Mouse (Mus musculus) forebrain, embryonic 13.5 days (tissue): ENCODE measurements around the gene Zfp984. TPM values are rescaled to one million over a fixed set of nuclear protein-coding genes. Genes with fewer than 3 reads are reported as not detected.
"Not testable (repeated sequence)": the region's sequence is repeated elsewhere in the genome, so short reads cannot be mapped to it uniquely, and the experiment has no call there.

Experiments
- ATAC-seq: fragments of 200-750 bp; cut with Nextera tagmentation; 2 replicates; pipeline ENCODE4 v1.8.0; 2017
- H3K27ac ChIP-seq: fragments of 300-500 bp; sonication (generic); 2 replicates; pipeline ENCODE4 v1.5.1; 2015; ENCODE audit warnings: inconsistent platforms, mild to moderate bottlenecking, moderate library complexity
- H3K27me3 ChIP-seq: fragments of 300-500 bp; sonication (generic); 2 replicates; pipeline ENCODE4 v1.6.1; 2015; ENCODE audit warnings: mild to moderate bottlenecking, inconsistent platforms
- H3K36me3 ChIP-seq: fragments of 300-500 bp; sonication (generic); 2 replicates; pipeline ENCODE4 v1.6.1; 2015; ENCODE audit warnings: mild to moderate bottlenecking, inconsistent platforms; ENCODE audit not compliant: poor library complexity, severe bottlenecking
- H3K4me1 ChIP-seq: fragments of 300-500 bp; sonication (generic); 2 replicates; pipeline ENCODE4 v1.6.1; 2015; ENCODE audit warnings: inconsistent platforms
- H3K4me2 ChIP-seq: fragments of 300-500 bp; sonication (generic); 2 replicates; pipeline ENCODE4 v1.6.1; 2015; ENCODE audit warnings: inconsistent platforms, mild to moderate bottlenecking, moderate library complexity
- H3K4me3 ChIP-seq: fragments of 300-500 bp; sonication (generic); 2 replicates; pipeline ENCODE4 v1.5.1; 2015; ENCODE audit warnings: mild to moderate bottlenecking, inconsistent platforms
- H3K9ac ChIP-seq: fragments of 300-500 bp; sonication (generic); 2 replicates; pipeline ENCODE4 v1.6.1; 2015; ENCODE audit warnings: mild to moderate bottlenecking, inconsistent platforms
- H3K9me3 ChIP-seq: fragments of 300-500 bp; sonication (generic); replicated peaks from 2 replicates; pipeline ENCODE4 v1.6.1; 2016; ENCODE audit warnings: inconsistent platforms
- WGBS: fragments of 180-500 bp; shearing (Covaris S2); methylation state at CpG from one replicate; pipeline ENCODE4 v1.1.7; 2015; 5-methylcytosine and 5-hydroxymethylcytosine counted together
- polyA plus RNA-seq: library from polyadenylated mRNA; unstranded; fragments of >200 nt; fragmentation: Nextera tagmentation; extraction: Ambion mirVana; gene quantifications from 2 replicates; pipeline ENCODE4 v1.2.1, GENCODE M21; 2015

Zfp984 gene
- polyA plus RNA-seq, 1 experiment from 2014 or later: 4.6 TPM

GRCm38 (mm10) chr4:147809966-147810304 is 347 bp upstream of the Zfp984 start:
- whole genome bisulfite sequencing: 46% methylated on average over 2 of the region's 2 CpGs
- not testable (repeated sequence) for H3K4me1 ChIP-seq, H3K9ac ChIP-seq, ATAC-seq, H3K27ac ChIP-seq, H3K27me3 ChIP-seq, H3K9me3 ChIP-seq, H3K36me3 ChIP-seq
- Histone ChIP-seq H3K4me2 (peak overlapping the region; percentile 72), H3K4me3 (peak overlapping the region; percentile 49)

- not testable (repeated sequence) for H3K9me3 ChIP-seq, H3K9ac ChIP-seq, H3K4me1 ChIP-seq, ATAC-seq, H3K27ac ChIP-seq, H3K27me3 ChIP-seq
- peak overlapping the region; percentile 72; the same call in 1 of the 2 replicates for H3K4me2 ChIP-seq
- 81% methylated on average over 4 of the region's 4 CpGs for WGBS
- 0 out of 2 replicates have a peak overlapping the region, but pooled peaks have one; percentile 49 for H3K4me3 ChIP-seq
- peaks cover 10% of the 10 kb centered on the region for H3K36me3 ChIP-seq
Observed at GRCm38 (mm10) chr4:147808483-147808882, 1.1 kb downstream of the Zfp984 start.

- H3K4me2 ChIP-seq, H3K27me3 ChIP-seq, H3K9ac ChIP-seq, H3K27ac ChIP-seq, H3K4me1 ChIP-seq, H3K4me3 ChIP-seq, ATAC-seq, H3K36me3 ChIP-seq: not testable (repeated sequence)
- peaks cover 25% of the 10 kb centered on the region for H3K9me3 ChIP-seq
- 93% methylated on average over 1 of the region's 1 CpGs for whole genome bisulfite sequencing
Observed at GRCm38 (mm10) chr4:147795308-147795707, 14.3 kb downstream of the Zfp984 start.

GRCm38 (mm10) chr4:147794026-147794665 is 15.4 kb downstream of the Zfp984 start:
- WGBS: 95% methylated on average over 3 of the region's 3 CpGs

GRCm38 (mm10) chr4:147793390-147793916 is 16.1 kb downstream of the Zfp984 start:
- WGBS: 61% methylated on average over 2 of the region's 2 CpGs
- not testable (repeated sequence) for H3K4me1 ChIP-seq, ATAC-seq

More at GRCm38 (mm10) chr4:147794026-147794665, 15.4 kb downstream of the Zfp984 start:
- not testable (repeated sequence) for H3K4me1 ChIP-seq, H3K9ac ChIP-seq, H3K27me3 ChIP-seq, H3K4me2 ChIP-seq, H3K4me3 ChIP-seq, H3K36me3 ChIP-seq, ATAC-seq, H3K27ac ChIP-seq
- H3K9me3 ChIP-seq: peaks cover 25% of the 10 kb centered on the region

GRCm38 (mm10) chr4:147791729-147792128 is 17.9 kb downstream of the Zfp984 start:
- not testable (repeated sequence) for H3K4me3 ChIP-seq, ATAC-seq, H3K36me3 ChIP-seq, H3K4me2 ChIP-seq, H3K4me1 ChIP-seq, H3K9ac ChIP-seq, H3K27ac ChIP-seq, H3K27me3 ChIP-seq
- H3K9me3 ChIP-seq: peaks cover 29% of the 10 kb centered on the region

More at GRCm38 (mm10) chr4:147793390-147793916, 16.1 kb downstream of the Zfp984 start:
- peaks cover 25% of the 10 kb centered on the region for H3K9me3 ChIP-seq
- not testable (repeated sequence) for H3K9ac ChIP-seq, H3K4me3 ChIP-seq, H3K27ac ChIP-seq, H3K36me3 ChIP-seq, H3K27me3 ChIP-seq, H3K4me2 ChIP-seq

- ATAC-seq, H3K9me3 ChIP-seq, H3K9ac ChIP-seq, H3K4me2 ChIP-seq, H3K36me3 ChIP-seq, H3K4me3 ChIP-seq, H3K27ac ChIP-seq, H3K4me1 ChIP-seq, H3K27me3 ChIP-seq: not testable (repeated sequence)
- WGBS: 94% methylated on average over 14 of the region's 15 CpGs
Observed at GRCm38 (mm10) chr4:147746255-147746654, 63.3 kb downstream of the Zfp984 start.

- not testable (repeated sequence) for H3K27ac ChIP-seq, H3K36me3 ChIP-seq, H3K4me1 ChIP-seq, H3K27me3 ChIP-seq, ATAC-seq, H3K9me3 ChIP-seq, H3K9ac ChIP-seq
- H3K4me2 ChIP-seq: peak overlapping the region; percentile 50
- WGBS: 31% methylated on average over 63 of the region's 63 CpGs
- H3K4me3 ChIP-seq: peak overlapping the region; percentile 35
Observed at GRCm38 (mm10) chr4:147738636-147739369, 70.8 kb downstream of the Zfp984 start.

Other genes starting within 250 kb of the Zfp984 start
- gene Zfp979, start 167.3 kb downstream of the Zfp984 start, polyA plus RNA-seq: 0.97 and 1.1 TPM in 2 replicates
- gene Zfp534, start 107.2 kb downstream of the Zfp984 start, polyA plus RNA-seq: not detected in 2 replicates
- 6.6 and 8.0 TPM in 2 replicates for gene Zfp933, start 38.6 kb upstream of the Zfp984 start, polyA plus RNA-seq
- gene Miip, start 59.0 kb upstream of the Zfp984 start, polyA plus RNA-seq: 60.4 and 62.3 TPM in 2 replicates
- gene Fv1, start 59.2 kb upstream of the Zfp984 start, polyA plus RNA-seq: 14.8 and 15.8 TPM in 2 replicates
- 52.4 and 61.8 TPM in 2 replicates for gene Mfn2, start 94.9 kb upstream of the Zfp984 start, polyA plus RNA-seq
- 14.0 and 15.0 TPM in 2 replicates for gene Plod1, start 127.0 kb upstream of the Zfp984 start, polyA plus RNA-seq
- gene 2510039O18Rik, start 131.1 kb upstream of the Zfp984 start, polyA plus RNA-seq: 9.0 and 10.2 TPM in 2 replicates
- gene Nppb, start 176.0 kb upstream of the Zfp984 start, polyA plus RNA-seq: not detected in 2 replicates
- gene Nppa, start 190.9 kb upstream of the Zfp984 start, polyA plus RNA-seq: 0.79 and 2.4 TPM in 2 replicates
- gene Clcn6, start 229.0 kb upstream of the Zfp984 start, polyA plus RNA-seq: 21.6 and 24.8 TPM in 2 replicates
- gene Mthfr, start 229.3 kb upstream of the Zfp984 start, polyA plus RNA-seq: 15.9 and 18.2 TPM in 2 replicates